Mouse (Mus musculus): ENCODE results near the gene Foxr1. TPM values are rescaled to one million over a fixed set of nuclear protein-coding genes. Genes with fewer than 3 reads are reported as not detected.
A peak's percentile ranks its signal among the peaks of the same experiment; 100 is the strongest.
"Not testable (repeated sequence)": the region's sequence is repeated elsewhere in the genome, so short reads cannot be mapped to it uniquely, and the experiment has no call there.

Gene Foxr1
- polyA plus RNA-seq, 1 experiment from 2014 or later, result not detected

GRCm38 (mm10) chr9:44417892-44418363 is 23.0 kb downstream of the Foxr1 start:
- H3K27me3 ChIP-seq (replicated peaks; ENCODE audit: control insufficient read depth, insufficient read depth, low read length), result no peaks in the 10 kb centered on the region
- TF ChIP-seq CTCF (IDR thresholded peaks at IDR 0.05; ENCODE audit: low read depth), result peak; percentile 90
- peak overlapping the region; percentile 91 for H3K4me2 ChIP-seq (replicated peaks; ENCODE audit: low read depth)
- peaks cover 11% of the 10 kb centered on the region for H3K36me3 ChIP-seq (ENCODE audit: control insufficient read depth, insufficient read depth)
- H3K9ac ChIP-seq (ENCODE audit: low read depth, low read length), result peak overlapping the region; percentile 73
- ATAC-seq, result peak; percentile 93
- WGBS, result under 1% methylated on average over 38 of the region's 38 CpGs
- peak overlapping the region; percentile 69 for H3K27ac ChIP-seq (ENCODE audit: low read depth, low read length)
- H3K9me3 ChIP-seq (ENCODE audit: control insufficient read depth), result no peaks in the 10 kb centered on the region
- H3K4me1 ChIP-seq (replicated peaks; ENCODE audit: control insufficient read depth, insufficient read depth, low read length), result no peaks in the 10 kb centered on the region
- peak overlapping the region; percentile 88 for H3K4me3 ChIP-seq (ENCODE audit: low read depth, low read length)

- no peak for TF ChIP-seq CTCF (IDR thresholded peaks at IDR 0.05; ENCODE audit: low read depth)
- Histone ChIP-seq H3K36me3 (ENCODE audit: control insufficient read depth, insufficient read depth) (peaks cover 17% of the 10 kb centered on the region), H3K9ac (ENCODE audit: low read depth, low read length) (peak overlapping the region; percentile 73), H3K27me3 (replicated peaks; ENCODE audit: control insufficient read depth, insufficient read depth, low read length) (no peaks in the 10 kb centered on the region), H3K9me3 (ENCODE audit: control insufficient read depth) (no peaks in the 10 kb centered on the region), H3K4me3 (ENCODE audit: low read depth, low read length) (peak overlapping the region; percentile 88), H3K4me2 (replicated peaks; ENCODE audit: low read depth) (peak overlapping the region; percentile 91), H3K27ac (ENCODE audit: low read depth, low read length) (peak overlapping the region; percentile 69), H3K4me1 (replicated peaks; ENCODE audit: control insufficient read depth, insufficient read depth, low read length) (no peaks in the 10 kb centered on the region)
- WGBS, result 4% methylated on average over 26 of the region's 26 CpGs
- peak; percentile 63 for ATAC-seq
Observed at GRCm38 (mm10) chr9:44417156-44417891, 23.6 kb downstream of the Foxr1 start.

GRCm38 (mm10) chr9:44412781-44413180 is 28.2 kb downstream of the Foxr1 start:
- no peak for ATAC-seq
- no peaks in the 10 kb centered on the region for H3K27me3 ChIP-seq (replicated peaks; ENCODE audit: control insufficient read depth, insufficient read depth, low read length)
- no peak overlapping the region for H3K27ac ChIP-seq (ENCODE audit: low read depth, low read length)
- H3K9ac ChIP-seq (ENCODE audit: low read depth, low read length), result no peak overlapping the region
- no peak for TF ChIP-seq CTCF (IDR thresholded peaks at IDR 0.05; ENCODE audit: low read depth)
- no peaks in the 10 kb centered on the region for H3K9me3 ChIP-seq (ENCODE audit: control insufficient read depth)
- H3K4me2 ChIP-seq (replicated peaks; ENCODE audit: low read depth), result no peak overlapping the region
- 79% methylated on average over 2 of the region's 2 CpGs for WGBS
- H3K36me3 ChIP-seq (ENCODE audit: control insufficient read depth, insufficient read depth), result peaks cover 44% of the 10 kb centered on the region
- no peak overlapping the region for H3K4me3 ChIP-seq (ENCODE audit: low read depth, low read length)
- H3K4me1 ChIP-seq (replicated peaks; ENCODE audit: control insufficient read depth, insufficient read depth, low read length), result no peaks in the 10 kb centered on the region

- Histone ChIP-seq H3K4me3 (ENCODE audit: low read depth, low read length) (no peak overlapping the region), H3K4me1 (replicated peaks; ENCODE audit: control insufficient read depth, insufficient read depth, low read length) (no peaks in the 10 kb centered on the region), H3K36me3 (ENCODE audit: control insufficient read depth, insufficient read depth) (peaks cover 44% of the 10 kb centered on the region), H3K27ac (ENCODE audit: low read depth, low read length) (no peak overlapping the region), H3K4me2 (replicated peaks; ENCODE audit: low read depth) (no peak overlapping the region), H3K27me3 (replicated peaks; ENCODE audit: control insufficient read depth, insufficient read depth, low read length) (no peaks in the 10 kb centered on the region), H3K9me3 (ENCODE audit: control insufficient read depth) (no peaks in the 10 kb centered on the region), H3K9ac (ENCODE audit: low read depth, low read length) (no peak overlapping the region)
- 73% methylated on average over 4 of the region's 4 CpGs for WGBS
- ATAC-seq, result no peak
- no peak for TF ChIP-seq CTCF (IDR thresholded peaks at IDR 0.05; ENCODE audit: low read depth)
Observed at GRCm38 (mm10) chr9:44412306-44412705, 28.6 kb downstream of the Foxr1 start.

GRCm38 (mm10) chr9:44411601-44412130 is 29.3 kb downstream of the Foxr1 start:
- 74% methylated on average over 1 of the region's 1 CpGs for WGBS
- Histone ChIP-seq H3K4me3 (ENCODE audit: low read depth, low read length) (no peak overlapping the region), H3K36me3 (ENCODE audit: control insufficient read depth, insufficient read depth) (peaks cover 44% of the 10 kb centered on the region), H3K9ac (ENCODE audit: low read depth, low read length) (no peak overlapping the region), H3K4me1 (replicated peaks; ENCODE audit: control insufficient read depth, insufficient read depth, low read length) (no peaks in the 10 kb centered on the region), H3K9me3 (ENCODE audit: control insufficient read depth) (no peaks in the 10 kb centered on the region), H3K27ac (ENCODE audit: low read depth, low read length) (no peak overlapping the region), H3K27me3 (replicated peaks; ENCODE audit: control insufficient read depth, insufficient read depth, low read length) (no peaks in the 10 kb centered on the region), H3K4me2 (replicated peaks; ENCODE audit: low read depth) (no peak overlapping the region)
- TF ChIP-seq CTCF (IDR thresholded peaks at IDR 0.05; ENCODE audit: low read depth), result no peak
- ATAC-seq, result no peak

- ATAC-seq, result no peak
- Histone ChIP-seq H3K27me3 (replicated peaks; ENCODE audit: control insufficient read depth, insufficient read depth, low read length) (no peaks in the 10 kb centered on the region), H3K9me3 (ENCODE audit: control insufficient read depth) (no peaks in the 10 kb centered on the region), H3K4me1 (replicated peaks; ENCODE audit: control insufficient read depth, insufficient read depth, low read length) (no peaks in the 10 kb centered on the region), H3K4me3 (ENCODE audit: low read depth, low read length) (no peak overlapping the region), H3K4me2 (replicated peaks; ENCODE audit: low read depth) (no peak overlapping the region), H3K27ac (ENCODE audit: low read depth, low read length) (no peak overlapping the region), H3K36me3 (ENCODE audit: control insufficient read depth, insufficient read depth) (peaks cover 40% of the 10 kb centered on the region), H3K9ac (ENCODE audit: low read depth, low read length) (no peak overlapping the region)
- 66% methylated on average over 2 of the region's 2 CpGs for WGBS
- TF ChIP-seq CTCF (IDR thresholded peaks at IDR 0.05; ENCODE audit: low read depth), result no peak
Observed at GRCm38 (mm10) chr9:44410647-44411336, 30.1 kb downstream of the Foxr1 start.

- H3K4me3 ChIP-seq (ENCODE audit: low read depth, low read length), result peak overlapping the region; percentile 87; the same call in 1 of the 2 replicates
Observed at GRCm38 (mm10) chr9:44408693-44409092, 32.2 kb downstream of the Foxr1 start.

More at GRCm38 (mm10) chr9:44408693-44409092, 32.2 kb downstream of the Foxr1 start:
- ATAC-seq; H3K4me1 ChIP-seq (replicated peaks; ENCODE audit: control insufficient read depth, insufficient read depth, low read length); H3K27ac ChIP-seq (ENCODE audit: low read depth, low read length); H3K27me3 ChIP-seq (replicated peaks; ENCODE audit: control insufficient read depth, insufficient read depth, low read length); H3K9me3 ChIP-seq (ENCODE audit: control insufficient read depth): not testable (repeated sequence)
- H3K36me3 ChIP-seq (ENCODE audit: control insufficient read depth, insufficient read depth), result peaks cover 52% of the 10 kb centered on the region
- WGBS, result 73% methylated on average over 9 of the region's 9 CpGs
- peak overlapping the region; percentile 71; the same call in 1 of the 2 replicates for H3K9ac ChIP-seq (ENCODE audit: low read depth, low read length)
- H3K4me2 ChIP-seq (replicated peaks; ENCODE audit: low read depth), result peak overlapping the region; percentile 67
